Mouse (Mus musculus) bone marrow, adult 2 months (tissue): ENCODE measurements around the gene Rhoh.

Experiments
- CTCF ChIP-seq: fragments of 200-500 bp; IDR thresholded peaks from 2 replicates; pipeline ENCODE4 v1.5.1; 2011; ENCODE audit warnings: low read length, control low read depth; ENCODE audit not compliant: control insufficient read depth, insufficient read depth
- POLR2A ChIP-seq: fragments of 200-500 bp; IDR thresholded peaks from 2 replicates; pipeline ENCODE4 v1.6.1; 2011; ENCODE audit warnings: low read depth, mild to moderate bottlenecking, control low read depth, low read length, borderline replicate concordance; ENCODE audit not compliant: control insufficient read depth

DNA sequence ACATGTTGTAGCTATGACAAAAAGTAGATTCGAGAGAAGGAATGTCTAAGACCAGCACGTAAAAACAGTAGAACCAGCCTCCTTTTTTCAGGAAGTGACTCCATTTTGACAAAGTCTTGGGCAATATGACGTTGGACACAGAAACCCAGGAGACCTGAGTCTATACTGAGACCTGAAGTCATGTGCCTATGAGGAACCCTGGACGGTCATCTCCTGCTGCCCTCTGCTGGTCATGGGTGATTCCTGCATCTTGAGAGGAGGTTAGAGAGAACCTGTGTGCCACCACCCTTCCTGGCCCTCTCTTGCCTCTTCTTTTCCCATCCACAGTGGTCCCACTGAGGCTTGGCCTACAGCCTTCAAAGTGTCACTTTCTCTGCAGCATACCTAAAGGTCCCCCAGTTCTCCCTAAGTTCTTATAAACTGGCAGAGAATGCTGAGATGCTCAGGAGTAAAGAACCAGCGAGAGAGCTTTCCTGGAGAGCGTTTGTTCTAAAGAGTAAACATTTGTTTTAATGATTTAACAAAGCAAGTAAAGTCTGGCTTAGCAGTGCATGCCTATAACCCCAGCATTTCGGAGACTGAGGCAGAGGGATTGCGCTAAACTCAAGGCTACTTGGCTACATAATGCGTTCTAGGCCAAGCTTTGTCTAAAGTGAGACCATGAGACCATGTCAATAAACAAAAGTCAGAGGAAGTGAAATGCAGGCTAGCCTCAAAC, 77.1 kb downstream of the Rhoh start:
- no peak for TF ChIP-seq POLR2A
- TF ChIP-seq CTCF: peak; percentile 98
